Mouse (Mus musculus): Measurements from ENCODE around the gene Ccl6. TPM values are rescaled to one million over a fixed set of nuclear protein-coding genes. Genes with fewer than 3 reads are reported as not detected.

The Ccl6 gene
- polyA plus RNA-seq, 1 experiment: 12.5 TPM

- H3K36me3 ChIP-seq (ENCODE audit: control insufficient read depth, insufficient read depth, low read length): no peaks in the 10 kb centered on the region
- H3K27me3 ChIP-seq (ENCODE audit: control insufficient read depth, insufficient read depth, low read length): no peaks in the 10 kb centered on the region
- no peak overlapping the region for H3K27ac ChIP-seq (ENCODE audit: insufficient read depth, low read length)
- 79% methylated on average over 4 of the region's 4 CpGs for WGBS
- no peak overlapping the region for H3K4me3 ChIP-seq (ENCODE audit: extremely low read depth, insufficient read depth, insufficient read length)
- no peak for DNase-seq (ENCODE audit: low read depth in 1 of 2, low spot score in 2 of 2)
- peaks cover 2% of the 10 kb centered on the region; the same call in 1 of the 2 replicates for H3K4me1 ChIP-seq (ENCODE audit: control insufficient read depth, insufficient read depth, insufficient read length)
- no peak for TF ChIP-seq POLR2A (IDR thresholded peaks at IDR 0.05; ENCODE audit: low read depth, low read length)
- TF ChIP-seq CTCF (IDR thresholded peaks at IDR 0.05; ENCODE audit: extremely low read depth, insufficient read depth, insufficient read length, insufficient replicate concordance): no peak
Measured at GRCm38 (mm10) chr11:83634425-83634824, 41.5 kb upstream of the Ccl6 start.

GRCm38 (mm10) chr11:83632744-83633143, 39.9 kb upstream of the Ccl6 start:
- no peak for TF ChIP-seq POLR2A (IDR thresholded peaks at IDR 0.05; ENCODE audit: low read depth, low read length)
- peak; percentile 39; the same call in 1 of the 2 replicates for TF ChIP-seq CTCF (IDR thresholded peaks at IDR 0.05; ENCODE audit: extremely low read depth, insufficient read depth, insufficient read length, insufficient replicate concordance)
- Histone ChIP-seq H3K4me3 (ENCODE audit: extremely low read depth, insufficient read depth, insufficient read length) (no peak overlapping the region), H3K27me3 (ENCODE audit: control insufficient read depth, insufficient read depth, low read length) (no peaks in the 10 kb centered on the region), H3K27ac (ENCODE audit: insufficient read depth, low read length) (no peak overlapping the region), H3K4me1 (ENCODE audit: control insufficient read depth, insufficient read depth, insufficient read length) (no peaks in the 10 kb centered on the region), H3K36me3 (ENCODE audit: control insufficient read depth, insufficient read depth, low read length) (no peaks in the 10 kb centered on the region)
- peak in 1 of 2 experiments; percentile 27 for DNase-seq (ENCODE audit: low read depth in 1 of 2, low spot score in 2 of 2)
- WGBS: 50% methylated on average over 4 of the region's 4 CpGs

GRCm38 (mm10) chr11:83631065-83631464, 38.2 kb upstream of the Ccl6 start:
- no peak overlapping the region for H3K4me3 ChIP-seq (ENCODE audit: extremely low read depth, insufficient read depth, insufficient read length)
- no peaks in the 10 kb centered on the region for H3K4me1 ChIP-seq (ENCODE audit: control insufficient read depth, insufficient read depth, insufficient read length)
- WGBS: 74% methylated on average over 2 of the region's 2 CpGs
- DNase-seq (ENCODE audit: low read depth in 1 of 2, low spot score in 2 of 2): no peak
- no peak for TF ChIP-seq POLR2A (IDR thresholded peaks at IDR 0.05; ENCODE audit: low read depth, low read length)
- no peak for TF ChIP-seq CTCF (IDR thresholded peaks at IDR 0.05; ENCODE audit: extremely low read depth, insufficient read depth, insufficient read length, insufficient replicate concordance)
- no peaks in the 10 kb centered on the region for H3K27me3 ChIP-seq (ENCODE audit: control insufficient read depth, insufficient read depth, low read length)
- H3K36me3 ChIP-seq (ENCODE audit: control insufficient read depth, insufficient read depth, low read length): no peaks in the 10 kb centered on the region
- H3K27ac ChIP-seq (ENCODE audit: insufficient read depth, low read length): no peak overlapping the region

- DNase-seq (ENCODE audit: low read depth in 1 of 2, low spot score in 2 of 2): no peak
- no peaks in the 10 kb centered on the region for H3K36me3 ChIP-seq (ENCODE audit: control insufficient read depth, insufficient read depth, low read length)
- H3K4me1 ChIP-seq (ENCODE audit: control insufficient read depth, insufficient read depth, insufficient read length): no peaks in the 10 kb centered on the region
- H3K27ac ChIP-seq (ENCODE audit: insufficient read depth, low read length): no peak overlapping the region
- WGBS: 91% methylated on average over 1 of the region's 1 CpGs
- H3K27me3 ChIP-seq (ENCODE audit: control insufficient read depth, insufficient read depth, low read length): no peaks in the 10 kb centered on the region
- no peak overlapping the region for H3K4me3 ChIP-seq (ENCODE audit: extremely low read depth, insufficient read depth, insufficient read length)
- TF ChIP-seq CTCF (IDR thresholded peaks at IDR 0.05; ENCODE audit: extremely low read depth, insufficient read depth, insufficient read length, insufficient replicate concordance) (no peak), POLR2A (IDR thresholded peaks at IDR 0.05; ENCODE audit: low read depth, low read length) (no peak)
Measured at GRCm38 (mm10) chr11:83630630-83631029, 37.7 kb upstream of the Ccl6 start.

- 72% methylated on average over 9 of the region's 9 CpGs for WGBS
- Histone ChIP-seq H3K4me1 (ENCODE audit: control insufficient read depth, insufficient read depth, insufficient read length) (no peaks in the 10 kb centered on the region), H3K27me3 (ENCODE audit: control insufficient read depth, insufficient read depth, low read length) (no peaks in the 10 kb centered on the region), H3K4me3 (ENCODE audit: extremely low read depth, insufficient read depth, insufficient read length) (no peak overlapping the region), H3K36me3 (ENCODE audit: control insufficient read depth, insufficient read depth, low read length) (no peaks in the 10 kb centered on the region), H3K27ac (ENCODE audit: insufficient read depth, low read length) (no peak overlapping the region)
- TF ChIP-seq POLR2A (IDR thresholded peaks at IDR 0.05; ENCODE audit: low read depth, low read length) (no peak), CTCF (IDR thresholded peaks at IDR 0.05; ENCODE audit: extremely low read depth, insufficient read depth, insufficient read length, insufficient replicate concordance) (no peak)
- no peak for DNase-seq (ENCODE audit: low read depth in 1 of 2, low spot score in 2 of 2)
Measured at GRCm38 (mm10) chr11:83628808-83629207, 35.9 kb upstream of the Ccl6 start.

- Histone ChIP-seq H3K4me3 (ENCODE audit: extremely low read depth, insufficient read depth, insufficient read length) (no peak overlapping the region), H3K27ac (ENCODE audit: insufficient read depth, low read length) (no peak overlapping the region), H3K27me3 (ENCODE audit: control insufficient read depth, insufficient read depth, low read length) (no peaks in the 10 kb centered on the region), H3K36me3 (ENCODE audit: control insufficient read depth, insufficient read depth, low read length) (no peaks in the 10 kb centered on the region), H3K4me1 (ENCODE audit: control insufficient read depth, insufficient read depth, insufficient read length) (no peaks in the 10 kb centered on the region)
- 96% methylated on average over 3 of the region's 3 CpGs for WGBS
- TF ChIP-seq POLR2A (IDR thresholded peaks at IDR 0.05; ENCODE audit: low read depth, low read length): no peak
- no peak for TF ChIP-seq CTCF (IDR thresholded peaks at IDR 0.05; ENCODE audit: extremely low read depth, insufficient read depth, insufficient read length, insufficient replicate concordance)
- no peak for DNase-seq (ENCODE audit: low read depth in 1 of 2, low spot score in 2 of 2)
Measured at GRCm38 (mm10) chr11:83623586-83623985, 30.7 kb upstream of the Ccl6 start.

GRCm38 (mm10) chr11:83619037-83619436, 26.1 kb upstream of the Ccl6 start:
- Histone ChIP-seq H3K4me1 (ENCODE audit: control insufficient read depth, insufficient read depth, insufficient read length) (no peaks in the 10 kb centered on the region), H3K27me3 (ENCODE audit: control insufficient read depth, insufficient read depth, low read length) (no peaks in the 10 kb centered on the region), H3K36me3 (ENCODE audit: control insufficient read depth, insufficient read depth, low read length) (no peaks in the 10 kb centered on the region), H3K4me3 (ENCODE audit: extremely low read depth, insufficient read depth, insufficient read length) (no peak overlapping the region), H3K27ac (ENCODE audit: insufficient read depth, low read length) (no peak overlapping the region)
- DNase-seq (ENCODE audit: low read depth in 1 of 2, low spot score in 2 of 2): no peak
- WGBS: 41% methylated on average over 1 of the region's 1 CpGs
- TF ChIP-seq POLR2A (IDR thresholded peaks at IDR 0.05; ENCODE audit: low read depth, low read length): no peak
- TF ChIP-seq CTCF (IDR thresholded peaks at IDR 0.05; ENCODE audit: extremely low read depth, insufficient read depth, insufficient read length, insufficient replicate concordance): no peak

Measured in spleen, adult 2 months (tissue).